Mouse (Mus musculus): ENCODE data around the gene Bpifa5.

DNA sequence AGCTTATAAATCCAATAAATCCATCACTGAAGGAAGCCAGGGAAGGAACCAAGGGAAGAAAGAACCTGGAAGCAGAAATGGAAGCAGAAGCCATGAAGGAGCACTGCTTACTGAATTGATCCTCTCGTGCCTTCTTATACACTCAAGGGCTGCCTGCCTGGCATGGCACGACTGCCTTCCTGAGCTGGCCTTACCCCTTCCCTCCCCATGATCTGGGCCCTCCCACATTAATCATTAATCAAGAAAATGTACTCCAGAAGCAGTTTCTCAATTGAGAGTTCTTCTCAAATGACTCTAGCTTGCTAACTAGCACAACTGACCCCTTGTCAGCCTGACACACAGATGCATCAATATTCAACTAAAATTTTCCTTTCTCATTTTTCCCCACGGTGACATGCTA, 6.8 kb downstream of the Bpifa5 start:
- TF ChIP-seq CTCF (IDR thresholded peaks at IDR 0.05; ENCODE audit: low read depth, low read length), result no peak
- no peak for TF ChIP-seq EP300 (IDR thresholded peaks at IDR 0.05; ENCODE audit: insufficient read depth, low read depth, low read length)
- TF ChIP-seq POLR2A (IDR thresholded peaks at IDR 0.05; ENCODE audit: insufficient read depth, low read length), result no peak

Data from ES-Bruce4 (cell line).